ENCODE assay signal across 9 mouse cellular contexts in the genomic region with DNA sequence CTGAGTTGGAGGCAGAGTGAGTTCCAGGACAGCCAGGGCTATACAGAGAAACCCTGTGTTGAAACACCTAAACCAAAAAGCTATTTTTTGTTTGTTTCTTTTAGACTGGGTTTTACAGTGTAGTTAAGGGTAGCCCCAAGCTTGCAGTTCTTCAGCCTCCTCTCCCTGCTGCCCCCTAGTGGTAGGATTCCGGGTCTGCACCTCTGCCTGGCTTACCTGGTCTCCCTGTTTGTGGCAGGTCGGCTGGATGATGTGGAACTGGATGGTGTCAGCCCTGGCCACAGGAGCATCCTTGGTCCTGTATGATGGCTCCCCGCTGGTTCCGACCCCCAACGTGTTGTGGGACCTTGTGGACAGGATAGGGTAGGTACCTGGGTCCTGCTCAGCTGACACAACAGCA. TPM values are rescaled to one million over a fixed set of nuclear protein-coding genes. Genes with fewer than 3 reads are reported as not detected.
DNase-seq lines count a peak whose midpoint lies in the region; ATAC-seq and TF ChIP-seq lines count a peak whose summit lies in the region.
"Had no signal": no experiment of that assay in that cellular context is flagged by ENCODE, and none has a peak within 500 bp of the region (broad histone marks: within the 10 kb centered on the region; RNA-seq: fewer than 3 reads in every experiment).

No protein-coding gene starts in this region.

- no peak overlapping the region for H3K9ac ChIP-seq in heart, postnatal 0 days (replicated peaks; ENCODE audit: low read depth, low read length)
- H3K9ac ChIP-seq in lung, postnatal 0 days (replicated peaks; ENCODE audit: low read depth), result no peak overlapping the region

- peak; percentile 15; the same call in 1 of the 2 replicates for ATAC-seq in heart, postnatal 0 days (ENCODE audit: insufficient read depth, low read depth)
- ATAC-seq in lung, postnatal 0 days, result no peak

- no peak overlapping the region for H3K4me3 ChIP-seq in heart, postnatal 0 days (ENCODE audit: low read depth, low read length)
- no peak overlapping the region for H3K4me3 ChIP-seq in heart, embryonic 10.5 days
- H3K4me3 ChIP-seq in bone marrow macrophage, adult 2 months (ENCODE audit: insufficient read depth, low read length), result no peak overlapping the region
- H3K4me3 ChIP-seq in lung, postnatal 0 days (ENCODE audit: low read depth, low read length), result no peak overlapping the region
- no peak overlapping the region for H3K4me3 ChIP-seq in testis, adult 2 months (ENCODE audit: control insufficient read depth, low read depth, low read length)

- WGBS in heart, postnatal 0 days, result 56% methylated on average over 5 of the region's 5 CpGs
- 43% methylated on average over 5 of the region's 5 CpGs for WGBS in heart, embryonic 10.5 days
- 45% methylated on average over 5 of the region's 5 CpGs for WGBS in lung, postnatal 0 days

- H3K4me1 ChIP-seq in heart, postnatal 0 days (ENCODE audit: control insufficient read depth, insufficient read depth), result no peaks in the 10 kb centered on the region
- H3K4me1 ChIP-seq in heart, embryonic 10.5 days, result peaks cover 3% of the 10 kb centered on the region; the same call in 1 of the 2 replicates
- no peaks in the 10 kb centered on the region for H3K4me1 ChIP-seq in bone marrow macrophage, adult 2 months (ENCODE audit: control insufficient read depth, insufficient read depth, low read length)
- no peaks in the 10 kb centered on the region for H3K4me1 ChIP-seq in lung, postnatal 0 days (ENCODE audit: insufficient read depth, low read depth, low read length)
- no peaks in the 10 kb centered on the region for H3K4me1 ChIP-seq in testis, adult 2 months (ENCODE audit: control insufficient read depth, insufficient read depth, low read length)

- peaks cover 35% of the 10 kb centered on the region; the same call in 1 of the 2 replicates for H3K36me3 ChIP-seq in heart, postnatal 0 days (replicated peaks; ENCODE audit: control insufficient read depth, insufficient read depth, low read length)
- peaks cover 71% of the 10 kb centered on the region for H3K36me3 ChIP-seq in heart, embryonic 10.5 days
- H3K36me3 ChIP-seq in lung, postnatal 0 days (ENCODE audit: insufficient read depth, low read length), result no peaks in the 10 kb centered on the region
- H3K36me3 ChIP-seq in testis, adult 2 months (ENCODE audit: control insufficient read depth, insufficient read depth, low read length), result peaks cover 2% of the 10 kb centered on the region; the same call in 1 of the 2 replicates

- H3K27me3 ChIP-seq in heart, postnatal 0 days (ENCODE audit: control insufficient read depth, insufficient read depth, low read length), result no peaks in the 10 kb centered on the region
- no peaks in the 10 kb centered on the region for H3K27me3 ChIP-seq in heart, embryonic 10.5 days (ENCODE audit: insufficient read depth, poor library complexity, severe bottlenecking)
- H3K27me3 ChIP-seq in lung, postnatal 0 days (replicated peaks; ENCODE audit: insufficient read depth, low read length), result no peaks in the 10 kb centered on the region
- no peaks in the 10 kb centered on the region for H3K27me3 ChIP-seq in testis, adult 2 months (ENCODE audit: control insufficient read depth, insufficient read depth, low read length)

- H3K4me2 ChIP-seq in heart, postnatal 0 days (ENCODE audit: low read depth, low read length), result no peak overlapping the region
- H3K4me2 ChIP-seq in lung, postnatal 0 days (replicated peaks; ENCODE audit: low read depth, low read length), result no peak overlapping the region

- H3K27ac ChIP-seq in heart, postnatal 0 days (ENCODE audit: low read depth), result no peak overlapping the region
- H3K27ac ChIP-seq in heart, embryonic 10.5 days, result no peak overlapping the region
- H3K27ac ChIP-seq in bone marrow macrophage, adult 2 months (ENCODE audit: insufficient read depth, low read depth, low read length), result no peak overlapping the region
- H3K27ac ChIP-seq in lung, postnatal 0 days (ENCODE audit: low read length), result no peak overlapping the region
- H3K27ac ChIP-seq in testis, adult 2 months (ENCODE audit: control insufficient read depth, insufficient read depth, low read depth, low read length), result no peak overlapping the region

- no peak for TF ChIP-seq EP300 in heart, postnatal 0 days (IDR thresholded peaks at IDR 0.05; ENCODE audit: low read depth)
- TF ChIP-seq EP300 in lung, postnatal 0 days (IDR thresholded peaks at IDR 0.05), result no peak

- H3K9me3 ChIP-seq in heart, postnatal 0 days (replicated peaks; ENCODE audit: control insufficient read depth, low read length), result no peaks in the 10 kb centered on the region
- no peaks in the 10 kb centered on the region for H3K9me3 ChIP-seq in heart, embryonic 10.5 days
- no peaks in the 10 kb centered on the region for H3K9me3 ChIP-seq in lung, postnatal 0 days (ENCODE audit: low read length)

- DNase-seq in heart, postnatal 0 days (ENCODE audit: low spot score), result no peak
- no peak for DNase-seq in heart, embryonic 10.5 days (ENCODE audit: low spot score)
- peak; percentile 65 for DNase-seq in CD4-positive helper T cell, adult 2 months (ENCODE audit: low read depth, low spot score)
- peak; percentile 62 for DNase-seq in forelimb bud, embryonic 11.5 days (ENCODE audit: low read depth, low spot score)
- peak; percentile 24 for DNase-seq in lung, postnatal 0 days (ENCODE audit: low spot score)
- no peak for DNase-seq in right cerebral cortex, adult 18-20 months

- peak; percentile 66 for TF ChIP-seq CTCF in heart, postnatal 0 days (IDR thresholded peaks at IDR 0.05; ENCODE audit: low read depth)
- peak; percentile 84 for TF ChIP-seq CTCF in bone marrow macrophage, adult 2 months (IDR thresholded peaks at IDR 0.05; ENCODE audit: low read depth, low read length)
- TF ChIP-seq CTCF in lung, postnatal 0 days (IDR thresholded peaks at IDR 0.05), result peak; percentile 90
- TF ChIP-seq CTCF in testis, adult 2 months (IDR thresholded peaks at IDR 0.05; ENCODE audit: control insufficient read depth, insufficient read depth, insufficient replicate concordance, low read depth, low read length), result peak; percentile 95; the same call in 1 of the 2 replicates

- no peak for TF ChIP-seq POLR2A in bone marrow macrophage, adult 2 months (IDR thresholded peaks at IDR 0.05; ENCODE audit: borderline replicate concordance, low read depth, low read length)
- no peak for TF ChIP-seq POLR2A in testis, adult 2 months (IDR thresholded peaks at IDR 0.05; ENCODE audit: control insufficient read depth, low read depth, low read length)

RNA-seq across cellular contexts. Expression of a gene that starts 22.0 kb away (rescaled TPM):
- total RNA-seq in heart, postnatal 0 days (2014; rRNA removed; ENCODE audit: low replicate concordance), result 0.04 TPM in 2 replicates
- not detected in 2 replicates for polyA plus RNA-seq in heart, postnatal 0 days (2015; fragmentation: Nextera tagmentation; extraction: Ambion mirVana)
- 0.04 TPM in 1 of 2 replicates, not detected in the other for polyA plus RNA-seq in heart, embryonic 10.5 days (2016; fragmentation: Nextera tagmentation; extraction: Ambion mirVana)
- not detected in 2 replicates for polyA plus RNA-seq in bone marrow macrophage, adult 2 months (2012; ENCODE audit: insufficient read depth, insufficient read length, missing spikeins)
- polyA plus RNA-seq in lung, postnatal 0 days (2015; fragmentation: Nextera tagmentation; extraction: Ambion mirVana), result not detected in 2 replicates
- polyA plus RNA-seq in testis, adult 2 months (2012; rRNA removed), result 0.09 and 0.13 TPM in 2 replicates
- polyA plus RNA-seq: lung, embryonic 16.5 days had no signal

RNA-seq across cellular contexts. Expression of a gene that starts 33.9 kb away (rescaled TPM):
- total RNA-seq in heart, postnatal 0 days (2014; rRNA removed; ENCODE audit: low replicate concordance), result 6.7 and 13.9 TPM in 2 replicates
- polyA plus RNA-seq in heart, postnatal 0 days (2015; fragmentation: Nextera tagmentation; extraction: Ambion mirVana), result 4.8 and 5.4 TPM in 2 replicates
- polyA plus RNA-seq in heart, embryonic 10.5 days (2016; fragmentation: Nextera tagmentation; extraction: Ambion mirVana), result 24.2 and 30.1 TPM in 2 replicates
- polyA plus RNA-seq in bone marrow macrophage, adult 2 months (2012; ENCODE audit: insufficient read depth, insufficient read length, missing spikeins), result 10.3 and 19.0 TPM in 2 replicates
- polyA plus RNA-seq in lung, postnatal 0 days (2015; fragmentation: Nextera tagmentation; extraction: Ambion mirVana), result 20.0 and 25.9 TPM in 2 replicates
- 90.7 and 98.5 TPM in 2 replicates for polyA plus RNA-seq in testis, adult 2 months (2012; rRNA removed)

Comparison
In these comparisons a context has a peak if more than half of its experiments do, and no peak if none do; other contexts are left out.
1. DNase-seq: peak in CD4-positive helper T cell, adult 2 months (single experiment), forelimb bud, embryonic 11.5 days (single experiment) and lung, postnatal 0 days (single experiment); none in heart, postnatal 0 days (single experiment), heart, embryonic 10.5 days (single experiment) and right cerebral cortex, adult 18-20 months (single experiment).
2. Peak in every context shown above with its lines, with median percentiles within 50 percentile points of each other: CTCF ChIP-seq.